Mouse (Mus musculus) liver, embryonic 12.5 days (tissue): ENCODE results near the gene Hspb9. TPM values are rescaled to one million over a fixed set of nuclear protein-coding genes. Genes with fewer than 3 reads are reported as not detected.

Experiments used
- ATAC-seq: fragments of 200-750 bp; cut with Nextera tagmentation; 2 replicates; pipeline ENCODE4 v1.8.0; 2017; ENCODE audit warnings: moderate number of reproducible peaks, mild to moderate bottlenecking, moderate library complexity
- H3K27ac ChIP-seq: fragments of 300-500 bp; sonication (generic); 2 replicates; pipeline ENCODE4 v1.5.1; 2016; ENCODE audit warnings: mild to moderate bottlenecking
- H3K27me3 ChIP-seq: fragments of 300-500 bp; sonication (generic); replicated peaks from 2 replicates; pipeline ENCODE4 v1.6.1; 2016; ENCODE audit warnings: mild to moderate bottlenecking, moderate library complexity
- H3K36me3 ChIP-seq: fragments of 300-500 bp; sonication (generic); 2 replicates; pipeline ENCODE4 v1.6.1; 2016; ENCODE audit warnings: mild to moderate bottlenecking, moderate library complexity
- H3K4me1 ChIP-seq: fragments of 300-500 bp; sonication (generic); 2 replicates; pipeline ENCODE4 v1.6.1; 2016
- H3K4me2 ChIP-seq: fragments of 300-500 bp; sonication (generic); 2 replicates; pipeline ENCODE4 v1.6.1; 2016; ENCODE audit warnings: mild to moderate bottlenecking, moderate library complexity
- H3K4me3 ChIP-seq: fragments of 300-500 bp; sonication (generic); 2 replicates; pipeline ENCODE4 v1.5.1; 2016; ENCODE audit warnings: mild to moderate bottlenecking, moderate library complexity
- H3K9ac ChIP-seq: fragments of 300-500 bp; sonication (generic); 2 replicates; pipeline ENCODE4 v1.6.1; 2016; ENCODE audit warnings: mild to moderate bottlenecking, moderate library complexity
- H3K9me3 ChIP-seq: fragments of 300-500 bp; sonication (generic); replicated peaks from 2 replicates; pipeline ENCODE4 v1.6.1; 2016; ENCODE audit warnings: mild to moderate bottlenecking, moderate library complexity
- WGBS: fragments of 180-500 bp; shearing (Covaris S2); methylation state at CpG from one replicate; pipeline ENCODE4 v1.1.7; 2016; ENCODE audit not compliant: insufficient replicate concordance; 5-methylcytosine and 5-hydroxymethylcytosine counted together
- polyA plus RNA-seq: library from polyadenylated mRNA; unstranded; fragments of >200 nt; fragmentation: Nextera tagmentation; extraction: Ambion mirVana; gene quantifications from 2 replicates; pipeline ENCODE4 v1.2.1, GENCODE M21; 2016

The Hspb9 gene
- polyA plus RNA-seq, 1 experiment from 2014 or later = 0.33 TPM

DNA sequence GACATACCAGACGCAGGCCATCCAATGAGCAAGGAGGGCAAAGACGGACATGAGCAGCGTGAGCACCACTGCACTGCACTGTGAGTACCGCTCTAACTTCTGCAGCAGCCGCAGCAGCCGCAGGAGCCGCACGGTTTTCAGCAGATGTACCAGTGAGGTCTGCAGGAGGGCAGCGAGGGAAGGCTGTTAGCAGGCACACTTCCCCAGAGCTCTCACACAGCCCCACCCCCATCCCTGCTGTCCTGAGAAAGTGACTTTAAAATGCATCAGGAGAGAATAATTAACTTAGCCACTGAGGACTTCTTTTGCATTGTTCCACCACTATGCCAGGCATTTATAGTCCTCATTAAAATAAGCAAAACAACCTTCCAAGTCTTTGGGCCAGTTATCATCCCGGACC, 38.6 kb downstream of the Hspb9 start:
- Histone ChIP-seq H3K4me2 (no peak overlapping the region), H3K4me1 (peaks cover 12% of the 10 kb centered on the region; the same call in 1 of the 2 replicates), H3K9me3 (no peaks in the 10 kb centered on the region), H3K27ac (no peak overlapping the region), H3K9ac (no peak overlapping the region), H3K36me3 (no peaks in the 10 kb centered on the region), H3K4me3 (no peak overlapping the region), H3K27me3 (peaks cover 98% of the 10 kb centered on the region)
- 38% methylated on average over 10 of the region's 10 CpGs for WGBS
- ATAC-seq = no peak

DNA sequence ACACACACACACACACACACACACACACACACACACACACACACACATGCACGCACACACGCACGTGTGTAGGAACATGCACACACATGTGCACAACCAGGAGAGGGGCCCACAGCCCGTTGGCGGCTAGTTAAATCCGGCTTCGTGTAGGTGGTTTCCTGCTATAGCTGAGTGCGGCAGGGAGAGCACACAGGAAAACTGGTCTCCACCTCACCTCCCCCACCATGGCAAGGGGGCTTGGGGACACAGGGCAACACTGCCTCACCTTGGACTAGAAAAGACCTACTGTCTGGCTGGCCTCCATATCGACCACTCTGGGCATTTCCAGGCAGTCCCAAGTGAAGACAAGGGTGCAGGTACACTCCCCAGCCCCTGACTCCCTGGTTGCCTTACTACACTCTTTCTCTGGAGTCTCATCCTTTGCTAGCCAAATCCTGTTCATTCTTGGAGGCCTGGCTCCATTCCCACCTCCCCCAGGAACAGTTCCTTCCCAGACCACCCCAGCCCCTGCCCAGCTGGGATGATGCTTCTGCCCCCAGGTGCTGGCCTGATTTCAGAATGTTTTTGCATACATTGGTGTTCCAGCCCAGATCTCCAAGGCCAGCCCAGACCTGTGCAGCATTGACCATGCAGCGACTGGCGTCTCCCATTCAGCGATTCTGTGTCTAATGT, 40.5 kb downstream of the Hspb9 start:
- 72% methylated on average over 12 of the region's 12 CpGs for WGBS
- Histone ChIP-seq H3K27ac (no peak overlapping the region), H3K9me3 (no peaks in the 10 kb centered on the region), H3K4me2 (no peak overlapping the region), H3K4me1 (peaks cover 11% of the 10 kb centered on the region), H3K36me3 (no peaks in the 10 kb centered on the region), H3K9ac (no peak overlapping the region), H3K27me3 (peaks cover 98% of the 10 kb centered on the region), H3K4me3 (no peak overlapping the region)
- no peak for ATAC-seq

DNA sequence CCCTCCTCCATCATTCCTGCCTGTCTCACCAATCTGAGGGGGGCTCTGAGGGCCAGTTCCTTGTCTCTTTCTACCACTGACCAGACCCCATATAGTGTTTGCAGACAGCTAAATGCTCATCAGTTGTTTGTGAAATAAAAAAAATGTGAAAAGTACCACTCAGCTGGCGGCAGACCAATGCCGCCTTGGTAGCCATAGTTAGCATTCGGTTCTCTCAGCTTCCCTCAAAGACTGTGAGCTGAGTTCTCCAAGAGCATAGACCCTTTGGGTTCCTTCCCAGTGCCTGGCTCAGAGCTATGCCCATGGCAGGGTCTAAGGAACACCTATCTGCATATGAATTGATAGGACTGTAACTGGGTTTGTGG, 41.0 kb downstream of the Hspb9 start:
- H3K4me1 ChIP-seq = peaks cover 13% of the 10 kb centered on the region
- no peak for ATAC-seq
- peaks cover 98% of the 10 kb centered on the region for H3K27me3 ChIP-seq
- 64% methylated on average over 3 of the region's 3 CpGs for WGBS
- no peak overlapping the region for H3K4me2 ChIP-seq
- no peaks in the 10 kb centered on the region for H3K9me3 ChIP-seq
- H3K36me3 ChIP-seq = no peaks in the 10 kb centered on the region
- H3K4me3 ChIP-seq = no peak overlapping the region
- no peak overlapping the region for H3K9ac ChIP-seq
- no peak overlapping the region for H3K27ac ChIP-seq

DNA sequence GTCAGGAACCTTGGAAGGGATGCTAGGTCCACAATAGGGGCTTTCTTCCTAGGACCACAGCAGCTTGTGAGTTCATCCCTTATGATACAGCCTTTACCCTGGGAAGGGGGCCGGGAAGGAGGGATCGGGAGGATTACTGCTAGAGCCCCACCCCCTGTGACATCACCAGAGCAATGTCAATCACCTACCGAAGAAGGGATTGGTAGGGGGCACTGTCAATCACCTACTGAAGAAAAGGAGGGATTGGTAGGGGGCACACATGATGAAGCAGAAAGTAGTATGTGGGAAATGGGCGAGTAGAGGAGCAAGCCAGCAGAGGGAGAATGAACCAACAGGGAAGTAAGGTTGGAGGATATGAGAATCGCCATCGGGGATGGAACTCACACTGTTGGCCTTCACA, 42.8 kb downstream of the Hspb9 start:
- no peak overlapping the region for H3K9ac ChIP-seq
- no peaks in the 10 kb centered on the region for H3K36me3 ChIP-seq
- WGBS = 46% methylated on average over 6 of the region's 6 CpGs
- peaks cover 22% of the 10 kb centered on the region for H3K4me1 ChIP-seq
- no peak overlapping the region for H3K4me3 ChIP-seq
- no peak overlapping the region for H3K27ac ChIP-seq
- H3K9me3 ChIP-seq = no peaks in the 10 kb centered on the region
- H3K4me2 ChIP-seq = no peak overlapping the region
- no peak for ATAC-seq
- H3K27me3 ChIP-seq = peaks cover 97% of the 10 kb centered on the region

DNA sequence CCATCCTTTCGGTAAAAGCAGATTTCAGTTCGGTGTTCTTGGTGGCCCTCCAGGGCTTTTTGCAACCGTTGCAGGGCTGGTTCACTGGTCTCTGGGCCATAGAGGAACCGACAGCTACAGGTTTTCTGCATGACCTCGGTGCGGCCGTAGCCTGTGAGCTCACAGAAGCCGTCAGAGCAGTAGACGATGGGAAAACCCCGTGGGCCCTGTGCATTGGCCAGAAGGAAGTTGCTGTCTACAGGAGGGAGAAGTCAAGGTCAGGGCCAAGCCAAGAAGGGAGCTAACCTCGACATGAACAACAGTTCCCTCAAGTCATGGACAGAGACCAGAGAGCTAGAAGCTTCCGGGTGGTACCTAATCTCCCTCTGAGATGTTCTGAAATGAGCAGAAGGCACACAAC, 43.9 kb downstream of the Hspb9 start:
- Histone ChIP-seq H3K9ac (no peak overlapping the region), H3K9me3 (no peaks in the 10 kb centered on the region), H3K27ac (no peak overlapping the region), H3K4me3 (no peak overlapping the region), H3K36me3 (no peaks in the 10 kb centered on the region), H3K27me3 (peaks cover 95% of the 10 kb centered on the region), H3K4me2 (no peak overlapping the region), H3K4me1 (peaks cover 29% of the 10 kb centered on the region)
- no peak for ATAC-seq
- 59% methylated on average over 12 of the region's 12 CpGs for WGBS

DNA sequence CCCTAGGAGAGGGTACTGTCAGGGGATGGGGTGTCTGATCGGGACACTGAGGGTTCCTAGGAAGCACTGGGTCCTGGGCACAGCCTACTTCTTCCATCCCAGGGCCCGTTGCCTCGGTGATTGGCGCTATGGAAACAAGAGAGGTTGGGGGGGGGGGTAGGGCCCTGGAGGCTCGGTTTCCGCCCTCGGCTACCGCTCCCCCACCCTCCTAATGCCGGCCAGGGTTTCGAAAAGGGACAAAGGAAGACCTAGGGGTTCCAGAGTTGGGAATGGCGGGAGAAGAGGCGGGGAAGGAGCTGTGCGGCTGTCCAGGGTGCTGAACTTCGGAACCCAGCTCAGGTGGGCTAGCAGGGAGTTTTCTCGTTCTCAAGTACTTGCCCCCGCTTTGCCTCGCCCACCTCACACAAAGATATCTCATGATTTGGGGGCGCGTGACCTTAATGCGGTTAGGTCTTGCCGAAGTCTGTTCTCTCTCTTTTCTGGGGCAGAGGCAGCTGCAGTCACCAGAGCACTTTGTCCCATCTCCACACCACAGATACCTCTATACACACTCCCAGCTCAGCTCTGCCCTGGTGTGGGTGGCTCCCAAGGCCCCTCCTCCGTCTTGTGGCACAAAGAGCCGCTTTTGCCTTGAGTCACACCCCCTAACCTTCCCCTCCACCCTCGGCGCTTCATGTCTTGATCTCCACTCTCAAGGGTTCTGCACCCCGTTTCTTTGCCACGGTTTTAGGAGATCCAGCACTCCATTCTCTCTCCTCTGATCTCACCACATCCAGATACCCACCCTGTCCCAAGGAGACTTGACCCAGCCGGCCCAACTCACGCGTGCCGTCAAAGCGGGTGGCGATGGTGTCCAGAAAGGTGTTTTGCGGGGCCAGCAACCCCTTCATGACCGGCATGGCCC, 45.3 kb downstream of the Hspb9 start:
- WGBS = 5% methylated on average over 35 of the region's 35 CpGs
- Histone ChIP-seq H3K36me3 (no peaks in the 10 kb centered on the region), H3K9ac (no peak overlapping the region), H3K4me1 (peaks cover 29% of the 10 kb centered on the region), H3K27me3 (peaks cover 91% of the 10 kb centered on the region), H3K27ac (no peak overlapping the region), H3K9me3 (no peaks in the 10 kb centered on the region), H3K4me2 (peak overlapping the region; percentile 78), H3K4me3 (peak overlapping the region; percentile 47)
- ATAC-seq = no peak

DNA sequence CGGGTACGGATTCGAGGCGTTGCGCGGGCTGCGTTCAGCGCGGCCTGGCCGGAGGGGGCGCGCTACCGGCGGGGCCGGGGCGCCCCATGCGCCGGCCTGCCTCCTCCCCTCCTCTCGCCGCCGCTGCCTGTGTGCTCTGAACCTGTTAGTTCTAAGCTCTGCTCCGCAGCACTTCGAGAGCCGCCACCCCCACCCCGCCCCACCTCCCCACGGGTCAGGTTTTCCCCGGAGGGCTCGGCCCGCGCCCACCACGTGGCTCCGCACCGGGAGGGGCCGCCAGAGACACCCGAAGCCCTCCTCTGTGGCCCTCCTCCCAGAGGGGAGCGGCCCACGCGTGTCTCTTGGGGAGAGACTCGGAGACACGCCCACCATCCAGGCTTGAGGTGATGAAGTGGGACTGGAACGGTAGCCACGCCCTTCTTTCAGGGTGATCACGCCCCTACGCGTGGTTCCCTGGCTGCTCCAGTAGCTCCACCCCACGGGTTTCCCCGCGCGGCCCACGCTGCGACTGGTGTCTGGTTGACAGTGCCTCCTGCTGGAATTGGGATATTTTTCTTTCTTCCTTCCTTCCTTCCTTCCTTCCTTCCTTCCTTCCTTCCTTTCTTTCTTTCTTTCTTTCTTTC, 46.1 kb downstream of the Hspb9 start, which contains the start of gene Kcnh4:
Kcnh4 (minus strand) TSS at position 332 of the 623 bp plus-strand sequence.
- Histone ChIP-seq H3K9me3 (no peaks in the 10 kb centered on the region), H3K36me3 (no peaks in the 10 kb centered on the region), H3K4me1 (peaks cover 29% of the 10 kb centered on the region), H3K4me3 (peak within 1 kb of the TSS; percentile 47), H3K27me3 (peaks cover 86% of the 10 kb centered on the region), H3K27ac (no peak within 1 kb of the TSS), H3K9ac (no peak within 1 kb of the TSS), H3K4me2 (peak within 1 kb of the TSS; percentile 78)
- ATAC-seq = no peak
- 2% methylated on average over 51 of the region's 51 CpGs for WGBS

DNA sequence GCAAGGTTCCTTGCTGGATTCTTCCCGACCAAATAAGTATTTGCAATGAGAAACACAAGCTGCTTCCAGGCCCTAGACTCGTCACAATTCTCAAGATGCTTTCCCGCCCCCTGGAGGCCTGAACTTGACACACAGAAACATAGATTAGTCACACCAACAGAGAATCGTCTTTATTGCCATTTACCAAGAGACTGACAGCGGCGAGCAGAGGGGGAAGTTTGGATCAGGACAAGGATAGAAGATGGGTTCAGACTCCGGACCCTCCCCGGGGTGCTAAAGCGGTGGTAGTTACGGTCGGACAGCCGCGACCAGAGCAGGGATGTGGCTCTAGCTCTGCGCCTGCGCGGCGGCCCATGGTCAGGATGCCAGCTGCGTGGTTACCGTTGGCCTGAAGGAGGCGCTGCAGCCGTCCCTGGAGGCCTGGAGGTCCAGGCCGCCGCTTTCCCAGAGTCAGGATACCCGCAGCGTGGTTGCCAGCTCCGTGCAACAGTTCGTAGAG, 47.9 kb downstream of the Hspb9 start:
- Histone ChIP-seq H3K27me3 (peaks cover 67% of the 10 kb centered on the region), H3K27ac (no peak overlapping the region), H3K4me3 (peak overlapping the region; percentile 55), H3K9ac (peak overlapping the region; percentile 63), H3K36me3 (no peaks in the 10 kb centered on the region), H3K4me2 (peak overlapping the region; percentile 85), H3K9me3 (no peaks in the 10 kb centered on the region), H3K4me1 (peaks cover 29% of the 10 kb centered on the region)
- ATAC-seq = peak; percentile 64
- WGBS = under 1% methylated on average over 27 of the region's 27 CpGs

DNA sequence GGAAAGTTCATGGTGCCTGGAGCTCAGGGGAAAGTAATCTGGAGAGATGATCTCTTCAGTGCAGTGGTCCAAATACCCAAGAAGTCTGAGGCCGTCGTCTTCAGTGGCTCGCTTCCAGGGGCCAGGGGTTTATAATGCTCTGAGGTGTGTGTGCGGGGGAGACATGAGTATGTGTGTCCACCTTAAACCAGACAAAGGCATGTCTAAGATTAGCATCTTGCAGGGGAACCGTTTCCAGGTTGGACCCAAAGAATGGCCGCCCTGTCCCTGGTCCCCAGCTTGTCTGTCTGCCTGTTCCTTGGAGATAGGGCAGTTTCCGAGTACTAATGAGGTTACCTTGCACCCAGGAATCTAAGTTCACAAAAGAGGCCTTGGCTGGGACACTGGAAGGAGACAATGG, 49.2 kb downstream of the Hspb9 start, which contains the start of gene Hcrt:
Hcrt (minus strand) TSS at position 101 of the 400 bp plus-strand sequence.
- Histone ChIP-seq H3K36me3 (no peaks in the 10 kb centered on the region), H3K9ac (peak within 1 kb of the TSS; percentile 63), H3K9me3 (no peaks in the 10 kb centered on the region), H3K27me3 (peaks cover 55% of the 10 kb centered on the region), H3K4me3 (peak within 1 kb of the TSS; percentile 55), H3K4me2 (peak within 1 kb of the TSS; percentile 85), H3K27ac (no peak within 1 kb of the TSS), H3K4me1 (peaks cover 29% of the 10 kb centered on the region)
- WGBS = 74% methylated on average over 7 of the region's 7 CpGs
- ATAC-seq = no peak
